Mouse (Mus musculus): ENCODE data around the gene Prkcb.

DNA sequence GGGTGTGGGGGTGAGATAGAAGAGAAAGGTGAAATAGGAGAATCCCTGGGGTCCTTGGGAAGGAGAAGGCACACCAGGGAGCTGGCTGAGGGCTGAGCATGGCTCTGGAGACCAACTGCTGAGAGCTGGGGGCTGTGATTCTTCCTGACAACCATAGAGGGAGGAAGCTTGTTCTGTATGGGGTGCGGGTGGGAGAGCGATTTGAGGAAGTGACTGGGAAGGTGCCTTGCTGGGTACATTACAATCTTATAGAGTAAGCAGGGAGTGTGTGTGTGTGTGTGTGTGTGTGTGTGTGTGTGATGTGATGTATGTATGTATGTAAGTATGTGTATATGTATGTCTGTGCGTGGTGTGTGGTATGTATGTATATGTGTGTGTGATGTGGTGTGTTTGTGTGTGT, 58.9 kb downstream of the Prkcb start:
- no peak for TF ChIP-seq CTCF (IDR thresholded peaks at IDR 0.05; ENCODE audit: control insufficient read depth, insufficient read depth, insufficient read length)
- TF ChIP-seq USF1 (IDR thresholded peaks at IDR 0.05; ENCODE audit: low read depth): no peak
- TF ChIP-seq MAX (IDR thresholded peaks at IDR 0.05): no peak
- TF ChIP-seq MYOG (IDR thresholded peaks at IDR 0.05; ENCODE audit: control insufficient read depth, extremely low read depth, insufficient read length): no peak
